Mouse (Mus musculus) liver, adult 2 months (tissue): ENCODE data around the gene Pygm. TPM values are rescaled to one million over a fixed set of nuclear protein-coding genes. Genes with fewer than 3 reads are reported as not detected.

Experiments used
- DNase-seq: peaks from one replicate; pipeline ENCODE4 v3.0.0-alpha.2; 2011; ENCODE audit warnings: low read depth, low spot score; ENCODE audit errors: extremely low read depth
- H3K27ac ChIP-seq: fragments of 200-500 bp; replicated peaks from 2 replicates; pipeline ENCODE4 v1.5.1; 2012; ENCODE audit warnings: low read depth, mild to moderate bottlenecking, control low read depth, inconsistent platforms, low read length; ENCODE audit not compliant: insufficient read depth
- H3K27me3 ChIP-seq: fragments of 200-500 bp; 2 replicates; pipeline ENCODE4 v1.6.1; 2012; ENCODE audit warnings: mild to moderate bottlenecking, moderate library complexity, low read length, inconsistent platforms; ENCODE audit not compliant: control insufficient read depth, insufficient read depth
- H3K36me3 ChIP-seq: fragments of 200-500 bp; 2 replicates; pipeline ENCODE4 v1.6.1; 2012; ENCODE audit warnings: low read length, inconsistent platforms; ENCODE audit not compliant: control insufficient read depth, insufficient read depth
- H3K4me1 ChIP-seq: fragments of 200-500 bp; 2 replicates; pipeline ENCODE4 v1.6.1; 2011; ENCODE audit warnings: low read length; ENCODE audit not compliant: control insufficient read depth, insufficient read depth
- H3K4me3 ChIP-seq: fragments of 200-500 bp; 2 replicates; pipeline ENCODE4 v1.5.1; 2011; ENCODE audit warnings: low read depth, mild to moderate bottlenecking, control low read depth, low read length, moderate library complexity; ENCODE audit not compliant: insufficient read depth
- H3K79me2 ChIP-seq: fragments of 200-500 bp; 2 replicates; pipeline ENCODE4 v1.6.1; 2012; ENCODE audit warnings: inconsistent platforms, mild to moderate bottlenecking, low read length, moderate library complexity; ENCODE audit not compliant: control insufficient read depth, insufficient read depth
- H3K9ac ChIP-seq: fragments of 200-500 bp; 2 replicates; pipeline ENCODE4 v1.6.1; 2012; ENCODE audit warnings: low read depth, mild to moderate bottlenecking, control low read depth, inconsistent platforms, low read length
- CTCF ChIP-seq: fragments of 200-500 bp; IDR thresholded peaks from 2 replicates; pipeline ENCODE4 v1.5.1; 2011; ENCODE audit warnings: low read depth, low read length, control low read depth
- POLR2A ChIP-seq: fragments of 200-500 bp; IDR thresholded peaks from 2 replicates; pipeline ENCODE4 v1.6.1; 2011; ENCODE audit warnings: low read length, control low read depth; ENCODE audit not compliant: insufficient read depth; ENCODE audit errors: extremely low read depth
- WGBS: fragments of 180-500 bp; shearing (Covaris S2); methylation state at CpG from one replicate; pipeline ENCODE4 v1.1.7; 2018; 5-methylcytosine and 5-hydroxymethylcytosine counted together
- polyA plus RNA-seq: library from polyadenylated mRNA; depleted of rRNA; stranded (reverse); fragments of >200 nt; gene quantifications from 2 replicates; pipeline ENCODE4 v1.2.3, GENCODE M21; 2012
- total RNA-seq: library from RNA; depleted of rRNA; stranded (reverse); fragments of >200 nt; gene quantifications from 2 replicates; pipeline ENCODE4 v1.2.3, GENCODE M21; 2014

Pygm gene
- total and polyA plus RNA-seq, 2 experiments: 1.6 to 2.3 TPM

- TF ChIP-seq POLR2A (no peak), CTCF (no peak)
- Histone ChIP-seq H3K27ac (no peak overlapping the region), H3K4me3 (no peak overlapping the region), H3K79me2 (no peaks in the 10 kb centered on the region), H3K36me3 (peaks cover 52% of the 10 kb centered on the region), H3K9ac (no peak overlapping the region), H3K4me1 (no peaks in the 10 kb centered on the region), H3K27me3 (no peaks in the 10 kb centered on the region)
- 50% methylated on average over 2 of the region's 2 CpGs for WGBS
- DNase-seq: no peak
These were observed 7.6 kb upstream of the Pygm start for GRCm38 (mm10) chr19:6376643-6377042.

GRCm38 (mm10) chr19:6377327-6378040, 6.7 kb upstream of the Pygm start:
- Histone ChIP-seq H3K9ac (no peak overlapping the region), H3K27me3 (no peaks in the 10 kb centered on the region), H3K36me3 (peaks cover 43% of the 10 kb centered on the region), H3K27ac (no peak overlapping the region), H3K4me1 (no peaks in the 10 kb centered on the region), H3K79me2 (no peaks in the 10 kb centered on the region), H3K4me3 (no peak overlapping the region)
- TF ChIP-seq CTCF (no peak), POLR2A (no peak)
- DNase-seq: no peak
- WGBS: 86% methylated on average over 11 of the region's 11 CpGs

GRCm38 (mm10) chr19:6380411-6381166, 3.6 kb upstream of the Pygm start:
- H3K4me3 ChIP-seq: no peak overlapping the region
- H3K27me3 ChIP-seq: no peaks in the 10 kb centered on the region
- 90% methylated on average over 9 of the region's 9 CpGs for WGBS
- no peak for DNase-seq
- no peak overlapping the region for H3K9ac ChIP-seq
- no peak for TF ChIP-seq CTCF
- H3K79me2 ChIP-seq: no peaks in the 10 kb centered on the region
- H3K4me1 ChIP-seq: no peaks in the 10 kb centered on the region
- H3K27ac ChIP-seq: no peak overlapping the region
- H3K36me3 ChIP-seq: peaks cover 22% of the 10 kb centered on the region

GRCm38 (mm10) chr19:6381238-6381637, 3.0 kb upstream of the Pygm start:
- Histone ChIP-seq H3K4me3 (no peak overlapping the region), H3K27ac (no peak overlapping the region), H3K79me2 (no peaks in the 10 kb centered on the region), H3K9ac (no peak overlapping the region), H3K36me3 (peaks cover 15% of the 10 kb centered on the region), H3K4me1 (no peaks in the 10 kb centered on the region), H3K27me3 (no peaks in the 10 kb centered on the region)
- no peak for TF ChIP-seq CTCF
- TF ChIP-seq POLR2A: no peak
- no peak for DNase-seq
- 93% methylated on average over 5 of the region's 5 CpGs for WGBS

GRCm38 (mm10) chr19:6382323-6382924, 1.8 kb upstream of the Pygm start:
- H3K4me3 ChIP-seq: no peak overlapping the region
- H3K36me3 ChIP-seq: peaks cover 3% of the 10 kb centered on the region
- TF ChIP-seq POLR2A (no peak), CTCF (no peak)
- H3K79me2 ChIP-seq: no peaks in the 10 kb centered on the region
- WGBS: 52% methylated on average over 4 of the region's 4 CpGs
- H3K9ac ChIP-seq: no peak overlapping the region
- H3K27ac ChIP-seq: no peak overlapping the region
- H3K4me1 ChIP-seq: no peaks in the 10 kb centered on the region
- no peak for DNase-seq
- H3K27me3 ChIP-seq: no peaks in the 10 kb centered on the region

GRCm38 (mm10) chr19:6383470-6383869, 729 bp upstream of the Pygm start:
- Histone ChIP-seq H3K36me3 (no peaks in the 10 kb centered on the region), H3K27me3 (no peaks in the 10 kb centered on the region), H3K4me1 (no peaks in the 10 kb centered on the region), H3K4me3 (no peak overlapping the region), H3K9ac (no peak overlapping the region), H3K27ac (no peak overlapping the region), H3K79me2 (no peaks in the 10 kb centered on the region)
- no peak for DNase-seq
- 55% methylated on average over 5 of the region's 5 CpGs for WGBS
- no peak for TF ChIP-seq CTCF
- TF ChIP-seq POLR2A: no peak
